Mouse (Mus musculus): ENCODE data around the gene Prox2. TPM values are rescaled to one million over a fixed set of nuclear protein-coding genes. Genes with fewer than 3 reads are reported as not detected.
A peak's percentile ranks its signal among the peaks of the same experiment; 100 is the strongest.
"Not testable (repeated sequence)": the region's sequence is repeated elsewhere in the genome, so short reads cannot be mapped to it uniquely, and the experiment has no call there.

Prox2 gene
- polyA plus RNA-seq, 1 experiment from 2014 or later, result 1.9 TPM

DNA sequence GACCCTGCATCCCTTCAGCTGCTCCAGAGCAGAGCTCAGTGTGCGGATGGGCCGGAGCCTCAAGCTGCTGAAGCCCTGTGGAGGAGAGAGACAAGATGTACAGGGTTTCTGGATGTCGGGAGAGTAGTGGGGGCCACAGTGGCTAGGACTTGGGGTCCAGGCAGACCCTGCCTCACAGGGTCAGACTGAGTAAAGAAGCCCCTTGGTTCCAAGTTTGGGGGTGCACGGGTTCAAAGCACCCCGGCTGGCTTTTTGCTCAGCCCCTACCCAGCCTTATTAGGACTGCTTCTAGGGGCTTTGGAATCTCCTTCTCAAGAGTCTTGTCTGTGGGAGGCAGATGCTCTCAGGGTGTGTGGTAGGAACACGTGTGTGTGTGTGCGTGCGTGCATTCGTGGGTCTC lies 36.3 kb upstream of the Prox2 start:
- no peak overlapping the region for H3K27ac ChIP-seq (ENCODE audit: low read length)
- ATAC-seq, result no peak
- no peak overlapping the region for H3K4me3 ChIP-seq (ENCODE audit: low read depth, low read length)
- no peak overlapping the region for H3K9ac ChIP-seq (ENCODE audit: low read depth, low read length)
- no peaks in the 10 kb centered on the region for H3K9me3 ChIP-seq (replicated peaks; ENCODE audit: control insufficient read depth, low read length, poor library complexity, severe bottlenecking)
- no peaks in the 10 kb centered on the region for H3K27me3 ChIP-seq (ENCODE audit: control insufficient read depth, insufficient read depth, low read depth, low read length)
- H3K4me1 ChIP-seq (ENCODE audit: control insufficient read depth, insufficient read depth, low read length), result peaks cover 4% of the 10 kb centered on the region; the same call in 1 of the 2 replicates
- H3K4me2 ChIP-seq (ENCODE audit: low read length), result no peak overlapping the region
- 0 out of 2 replicates have a peak, but pooled peaks cover 3% of the 10 kb centered on the region for H3K36me3 ChIP-seq (ENCODE audit: control insufficient read depth, insufficient read depth, low read length)
- 81% methylated on average over 9 of the region's 9 CpGs for WGBS

DNA sequence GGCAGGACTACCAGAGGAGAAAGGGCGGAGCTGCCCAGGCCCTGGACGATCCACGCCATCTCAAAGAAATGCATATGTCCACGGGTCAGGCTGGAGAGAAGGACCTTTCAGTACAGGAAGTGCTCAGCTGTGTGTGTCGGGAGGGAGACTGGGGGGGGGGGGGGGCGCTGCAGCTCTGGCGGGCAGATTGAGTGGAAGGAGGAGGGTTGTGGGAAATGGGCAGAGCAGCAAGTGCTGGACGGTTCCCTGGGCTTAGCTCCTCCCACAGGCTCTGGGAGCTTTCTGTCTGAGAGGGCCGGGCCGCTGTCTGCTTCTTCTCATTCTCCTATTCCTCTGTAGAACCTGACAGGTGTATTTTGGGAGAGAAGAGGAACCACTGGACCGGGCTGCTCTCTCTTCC lies 35.8 kb upstream of the Prox2 start:
- no peak overlapping the region for H3K4me2 ChIP-seq (ENCODE audit: low read length)
- H3K9ac ChIP-seq (ENCODE audit: low read depth, low read length), result no peak overlapping the region
- H3K36me3 ChIP-seq (ENCODE audit: control insufficient read depth, insufficient read depth, low read length), result 0 out of 2 replicates have a peak, but pooled peaks cover 3% of the 10 kb centered on the region
- no peak for ATAC-seq
- no peak overlapping the region for H3K27ac ChIP-seq (ENCODE audit: low read length)
- H3K27me3 ChIP-seq (ENCODE audit: control insufficient read depth, insufficient read depth, low read depth, low read length), result no peaks in the 10 kb centered on the region
- peaks cover 4% of the 10 kb centered on the region; the same call in 1 of the 2 replicates for H3K4me1 ChIP-seq (ENCODE audit: control insufficient read depth, insufficient read depth, low read length)
- H3K4me3 ChIP-seq (ENCODE audit: low read depth, low read length), result no peak overlapping the region
- 34% methylated on average over 10 of the region's 11 CpGs for WGBS
- H3K9me3 ChIP-seq (replicated peaks; ENCODE audit: control insufficient read depth, low read length, poor library complexity, severe bottlenecking), result no peaks in the 10 kb centered on the region

DNA sequence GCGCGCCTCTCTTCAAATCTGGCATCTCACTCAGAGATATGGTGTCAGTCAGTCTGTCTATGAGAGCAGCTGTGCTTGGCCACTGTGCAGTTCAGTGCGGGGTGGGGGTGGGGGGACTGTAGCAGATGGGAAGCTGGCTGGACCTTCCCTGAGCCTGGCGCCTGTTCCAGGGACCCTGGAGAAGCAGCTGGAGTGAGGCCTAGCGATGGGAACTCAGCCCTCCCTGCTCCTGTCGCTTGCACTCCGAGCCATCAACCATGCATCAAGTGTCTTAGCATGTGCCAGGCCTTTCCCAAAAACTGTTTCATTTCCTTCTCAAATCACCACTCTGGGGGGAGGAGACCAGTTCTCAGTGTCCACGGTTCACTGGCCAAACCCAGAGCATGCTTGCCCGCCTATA lies 35.1 kb upstream of the Prox2 start:
- Histone ChIP-seq H3K9ac (ENCODE audit: low read depth, low read length) (no peak overlapping the region), H3K9me3 (replicated peaks; ENCODE audit: control insufficient read depth, low read length, poor library complexity, severe bottlenecking) (no peaks in the 10 kb centered on the region), H3K27ac (ENCODE audit: low read length) (no peak overlapping the region), H3K4me3 (ENCODE audit: low read depth, low read length) (no peak overlapping the region), H3K4me1 (ENCODE audit: control insufficient read depth, insufficient read depth, low read length) (peaks cover 4% of the 10 kb centered on the region; the same call in 1 of the 2 replicates), H3K4me2 (ENCODE audit: low read length) (no peak overlapping the region), H3K36me3 (ENCODE audit: control insufficient read depth, insufficient read depth, low read length) (0 out of 2 replicates have a peak, but pooled peaks cover 3% of the 10 kb centered on the region), H3K27me3 (ENCODE audit: control insufficient read depth, insufficient read depth, low read depth, low read length) (no peaks in the 10 kb centered on the region)
- no peak for ATAC-seq
- WGBS, result 72% methylated on average over 9 of the region's 9 CpGs

DNA sequence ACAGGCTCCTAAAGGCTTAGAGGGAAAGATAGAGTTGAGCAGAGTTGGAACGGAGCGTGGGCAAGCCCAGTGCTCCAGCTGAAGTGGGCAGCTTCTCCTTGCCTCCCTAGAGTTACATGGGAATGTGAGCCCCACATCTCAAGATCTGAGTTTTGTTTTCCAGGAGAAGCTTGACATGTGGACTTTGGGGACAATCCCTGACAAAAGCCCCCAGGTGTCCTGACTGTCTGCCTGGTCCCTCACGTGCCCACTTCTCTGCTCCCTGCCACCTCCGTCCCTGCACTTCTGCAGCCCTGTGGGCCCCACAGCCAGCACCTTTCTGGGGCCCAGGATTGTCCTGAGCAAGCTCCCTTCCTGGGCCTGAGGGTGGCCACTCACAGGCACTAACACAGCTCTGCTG lies 34.3 kb upstream of the Prox2 start:
- no peaks in the 10 kb centered on the region for H3K9me3 ChIP-seq (replicated peaks; ENCODE audit: control insufficient read depth, low read length, poor library complexity, severe bottlenecking)
- H3K9ac ChIP-seq (ENCODE audit: low read depth, low read length), result no peak overlapping the region

DNA sequence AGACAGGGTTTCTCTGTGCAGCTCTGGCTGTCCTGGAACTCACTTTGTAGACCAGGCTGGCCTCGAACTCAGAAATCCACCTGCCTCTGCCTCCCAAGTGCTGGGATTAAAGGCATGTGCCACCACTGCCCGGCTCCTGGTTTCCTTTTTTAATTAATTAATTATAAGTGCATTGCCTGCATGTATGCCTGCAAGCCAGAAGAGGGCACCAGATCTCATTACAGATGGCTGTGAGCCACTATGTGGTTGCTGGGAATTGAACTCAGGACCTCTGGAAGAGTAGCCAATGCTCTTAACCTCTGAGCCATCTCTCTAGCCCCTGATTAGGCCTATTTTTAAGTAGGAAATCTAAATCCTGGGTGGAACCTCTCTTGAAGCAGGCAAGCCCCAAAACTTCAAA lies 33.7 kb upstream of the Prox2 start:
- WGBS, result 63% methylated on average over 2 of the region's 2 CpGs
- H3K27ac ChIP-seq (ENCODE audit: low read length); H3K4me1 ChIP-seq (ENCODE audit: control insufficient read depth, insufficient read depth, low read length); H3K4me2 ChIP-seq (ENCODE audit: low read length); H3K9me3 ChIP-seq (replicated peaks; ENCODE audit: control insufficient read depth, low read length, poor library complexity, severe bottlenecking); H3K27me3 ChIP-seq (ENCODE audit: control insufficient read depth, insufficient read depth, low read depth, low read length); H3K4me3 ChIP-seq (ENCODE audit: low read depth, low read length); H3K36me3 ChIP-seq (ENCODE audit: control insufficient read depth, insufficient read depth, low read length); H3K9ac ChIP-seq (ENCODE audit: low read depth, low read length); ATAC-seq: not testable (repeated sequence)

More for the DNA sequence above, 34.3 kb upstream of the Prox2 start:
- Histone ChIP-seq H3K4me2 (ENCODE audit: low read length) (no peak overlapping the region), H3K27ac (ENCODE audit: low read length) (no peak overlapping the region), H3K36me3 (ENCODE audit: control insufficient read depth, insufficient read depth, low read length) (0 out of 2 replicates have a peak, but pooled peaks cover 3% of the 10 kb centered on the region), H3K27me3 (ENCODE audit: control insufficient read depth, insufficient read depth, low read depth, low read length) (no peaks in the 10 kb centered on the region), H3K4me3 (ENCODE audit: low read depth, low read length) (no peak overlapping the region), H3K4me1 (ENCODE audit: control insufficient read depth, insufficient read depth, low read length) (no peaks in the 10 kb centered on the region; the same call in 1 of the 2 replicates)
- no peak for ATAC-seq
- WGBS, result 86% methylated on average over 4 of the region's 4 CpGs

DNA sequence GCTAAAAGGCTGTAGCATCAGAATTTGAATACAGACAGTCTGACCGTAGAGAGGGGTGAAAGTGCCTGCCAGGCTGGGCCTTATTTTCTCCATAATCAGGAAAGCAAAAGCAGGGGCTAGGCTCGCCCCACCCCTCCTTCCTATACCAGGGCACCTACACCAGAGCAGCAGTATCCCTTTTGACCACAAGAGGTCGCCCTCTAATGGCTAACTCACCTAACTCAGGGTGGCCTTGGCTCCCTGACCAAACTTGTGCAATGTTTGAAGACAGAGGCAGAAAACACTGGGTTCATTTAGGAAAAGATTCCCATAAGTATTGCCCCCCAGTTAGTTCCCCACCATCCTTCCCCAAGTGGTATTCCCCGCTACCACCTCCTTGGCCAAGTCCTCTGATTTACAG lies 32.2 kb upstream of the Prox2 start:
- Histone ChIP-seq H3K4me2 (ENCODE audit: low read length) (no peak overlapping the region), H3K9me3 (replicated peaks; ENCODE audit: control insufficient read depth, low read length, poor library complexity, severe bottlenecking) (no peaks in the 10 kb centered on the region), H3K4me3 (ENCODE audit: low read depth, low read length) (no peak overlapping the region), H3K27ac (ENCODE audit: low read length) (no peak overlapping the region), H3K9ac (ENCODE audit: low read depth, low read length) (no peak overlapping the region), H3K36me3 (ENCODE audit: control insufficient read depth, insufficient read depth, low read length) (peaks cover 4% of the 10 kb centered on the region; the same call in 1 of the 2 replicates), H3K4me1 (ENCODE audit: control insufficient read depth, insufficient read depth, low read length) (no peaks in the 10 kb centered on the region), H3K27me3 (ENCODE audit: control insufficient read depth, insufficient read depth, low read depth, low read length) (no peaks in the 10 kb centered on the region)
- ATAC-seq, result 0 out of 2 replicates have a peak, but pooled peaks have one; percentile 55
- 17% methylated on average over 4 of the region's 4 CpGs for WGBS

DNA sequence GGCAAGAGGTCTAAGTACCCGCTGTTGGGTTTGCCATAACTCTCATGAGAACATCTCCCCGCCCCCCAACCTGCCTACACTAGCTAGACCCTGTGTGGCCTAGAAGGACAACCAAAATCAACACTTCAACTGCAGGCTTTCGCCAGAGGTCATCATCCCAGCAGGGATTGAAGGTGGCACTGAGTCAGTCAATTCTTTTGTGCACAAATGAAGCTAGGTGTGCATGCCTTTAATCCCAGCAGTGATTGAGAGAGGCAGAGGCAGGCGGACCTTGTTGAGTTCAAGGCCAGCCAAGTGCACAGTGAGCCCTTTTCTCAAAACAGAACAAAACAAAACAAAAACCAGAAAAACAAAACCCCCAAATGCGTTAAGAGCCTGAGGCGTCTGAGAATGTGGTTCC lies 30.5 kb upstream of the Prox2 start:
- Histone ChIP-seq H3K27me3 (ENCODE audit: control insufficient read depth, insufficient read depth, low read depth, low read length) (no peaks in the 10 kb centered on the region), H3K4me3 (ENCODE audit: low read depth, low read length) (no peak overlapping the region)
- ATAC-seq, result no peak

DNA sequence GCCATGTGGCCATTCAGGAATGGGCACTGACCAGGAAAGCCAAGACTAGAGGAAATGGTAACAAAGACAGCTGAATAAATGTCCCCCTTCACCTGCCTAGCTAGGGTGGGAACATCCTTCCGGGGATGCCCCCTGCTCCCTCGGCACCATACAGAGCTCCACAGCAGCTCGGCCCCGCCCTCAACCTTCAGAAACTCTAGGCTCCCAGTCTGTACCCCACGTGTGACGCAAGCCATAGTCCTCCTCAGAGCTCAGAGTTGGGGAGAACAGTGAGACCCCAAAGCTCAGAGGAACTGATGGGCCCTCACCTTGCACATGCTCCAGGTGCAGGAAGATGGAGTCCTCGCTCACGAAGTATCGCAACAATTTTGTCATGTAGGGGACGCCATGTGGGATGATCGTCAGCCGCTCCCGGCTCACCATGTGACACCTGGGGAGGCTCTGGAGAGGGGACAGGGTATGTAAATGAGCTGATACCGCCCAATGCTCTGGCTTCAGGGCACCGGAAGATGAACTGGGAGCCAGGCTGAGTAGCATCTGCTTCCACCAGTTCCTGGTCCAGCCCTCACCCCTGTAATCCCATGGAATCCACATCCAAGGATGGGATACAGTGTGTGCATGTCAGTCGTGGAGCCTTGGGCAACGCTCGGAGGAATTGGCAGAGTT lies 29.6 kb upstream of the Prox2 start:
- no peak for ATAC-seq
- WGBS, result 47% methylated on average over 18 of the region's 18 CpGs
- Histone ChIP-seq H3K36me3 (ENCODE audit: control insufficient read depth, insufficient read depth, low read length) (peaks cover 9% of the 10 kb centered on the region), H3K4me3 (ENCODE audit: low read depth, low read length) (no peak overlapping the region), H3K9ac (ENCODE audit: low read depth, low read length) (no peak overlapping the region), H3K4me1 (ENCODE audit: control insufficient read depth, insufficient read depth, low read length) (no peaks in the 10 kb centered on the region), H3K27ac (ENCODE audit: low read length) (no peak overlapping the region), H3K9me3 (replicated peaks; ENCODE audit: control insufficient read depth, low read length, poor library complexity, severe bottlenecking) (no peaks in the 10 kb centered on the region), H3K4me2 (ENCODE audit: low read length) (no peak overlapping the region), H3K27me3 (ENCODE audit: control insufficient read depth, insufficient read depth, low read depth, low read length) (no peaks in the 10 kb centered on the region)

More for the DNA sequence above, 30.5 kb upstream of the Prox2 start:
- Histone ChIP-seq H3K9ac (ENCODE audit: low read depth, low read length) (no peak overlapping the region), H3K4me1 (ENCODE audit: control insufficient read depth, insufficient read depth, low read length) (no peaks in the 10 kb centered on the region), H3K4me2 (ENCODE audit: low read length) (no peak overlapping the region), H3K27ac (ENCODE audit: low read length) (no peak overlapping the region), H3K36me3 (ENCODE audit: control insufficient read depth, insufficient read depth, low read length) (peaks cover 8% of the 10 kb centered on the region), H3K9me3 (replicated peaks; ENCODE audit: control insufficient read depth, low read length, poor library complexity, severe bottlenecking) (no peaks in the 10 kb centered on the region)
- WGBS, result 82% methylated on average over 6 of the region's 6 CpGs

DNA sequence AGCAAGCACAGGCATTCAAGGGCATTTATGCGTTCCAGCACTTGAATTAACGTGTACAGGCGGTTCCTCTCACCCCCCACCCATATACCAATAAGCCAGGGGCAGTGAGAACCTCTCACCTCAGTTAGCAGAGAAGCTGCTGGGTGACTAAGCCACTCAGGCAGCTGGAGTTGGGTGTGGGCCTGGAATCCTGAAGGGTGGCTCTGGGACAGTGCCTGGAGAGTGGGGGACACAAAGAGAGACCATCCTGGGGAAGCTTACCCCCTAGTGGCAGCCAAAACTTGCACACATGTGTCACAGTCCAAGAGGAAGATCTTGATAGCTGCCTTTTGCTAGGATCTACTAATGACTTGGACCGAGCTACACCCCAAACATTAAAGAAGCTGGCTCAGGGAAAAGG lies 26.1 kb upstream of the Prox2 start:
- Histone ChIP-seq H3K4me3 (ENCODE audit: low read depth, low read length) (no peak overlapping the region), H3K9ac (ENCODE audit: low read depth, low read length) (no peak overlapping the region), H3K4me1 (ENCODE audit: control insufficient read depth, insufficient read depth, low read length) (no peaks in the 10 kb centered on the region), H3K36me3 (ENCODE audit: control insufficient read depth, insufficient read depth, low read length) (peaks cover 16% of the 10 kb centered on the region), H3K9me3 (replicated peaks; ENCODE audit: control insufficient read depth, low read length, poor library complexity, severe bottlenecking) (no peaks in the 10 kb centered on the region), H3K27me3 (ENCODE audit: control insufficient read depth, insufficient read depth, low read depth, low read length) (no peaks in the 10 kb centered on the region), H3K27ac (ENCODE audit: low read length) (no peak overlapping the region), H3K4me2 (ENCODE audit: low read length) (no peak overlapping the region)
- WGBS, result 78% methylated on average over 4 of the region's 4 CpGs
- ATAC-seq, result no peak

Measured in midbrain, embryonic 16.5 days (tissue).